Comparison of ENCODE assay signal across 12 mouse cellular contexts in genomic region chr4:53628924-53629323, GRCm38 (mm10). TPM values are rescaled to one million over a fixed set of nuclear protein-coding genes. Genes with fewer than 3 reads are reported as not detected.
DNase-seq lines count a peak whose midpoint lies in the region; ATAC-seq and TF ChIP-seq lines count a peak whose summit lies in the region.
"Had no signal": no experiment of that assay in that cellular context is flagged by ENCODE, and none has a peak within 500 bp of the region (broad histone marks: within the 10 kb centered on the region; RNA-seq: fewer than 3 reads in every experiment).

No protein-coding gene starts in this region.

- no peak for TF ChIP-seq CTCF in gastrocnemius, adult 2 months (IDR thresholded peaks at IDR 0.05)
- no peak for TF ChIP-seq CTCF in lung, postnatal 0 days (IDR thresholded peaks at IDR 0.05)
- no peak for TF ChIP-seq CTCF in midbrain, postnatal 0 days (IDR thresholded peaks at IDR 0.05)

- TF ChIP-seq EP300 in lung, postnatal 0 days (IDR thresholded peaks at IDR 0.05), result no peak

- no peak for ATAC-seq in embryonic facial prominence, embryonic 14.5 days (ENCODE audit: low read depth)
- ATAC-seq in lung, postnatal 0 days, result no peak
- no peak for ATAC-seq in CD4-positive, CD25-positive, alpha-beta regulatory T cell, adult 4 months
- no peak for ATAC-seq in midbrain, postnatal 0 days (ENCODE audit: low FRiP score)
- ATAC-seq: forebrain, embryonic 15.5 days had no signal

- peak; percentile 53 for DNase-seq in embryonic facial prominence, embryonic 14.5 days (ENCODE audit: low spot score)
- DNase-seq in embryonic facial prominence, embryonic 10.5 days (ENCODE audit: low spot score), result no peak
- DNase-seq in gastrocnemius, adult 2 months, result peak; percentile 86
- peak; percentile 76 for DNase-seq in heart, postnatal 4 days
- DNase-seq in lung, postnatal 0 days (ENCODE audit: low spot score), result peak; percentile 62
- DNase-seq in layer of hippocampus, adult 9-11 months, result no peak
- DNase-seq in midbrain, postnatal 0 days (ENCODE audit: low spot score), result no peak
- DNase-seq: thymus, postnatal 36 days had no signal

- H3K4me3 ChIP-seq in embryonic facial prominence, embryonic 14.5 days (ENCODE audit: low read depth, low read length), result no peak overlapping the region
- H3K4me3 ChIP-seq in embryonic facial prominence, embryonic 10.5 days, result no peak overlapping the region
- H3K4me3 ChIP-seq in gastrocnemius, adult 2 months, result no peak overlapping the region; the same call in 1 of the 2 replicates
- no peak overlapping the region for H3K4me3 ChIP-seq in lung, postnatal 0 days (ENCODE audit: low read depth, low read length)
- H3K4me3 ChIP-seq in midbrain, postnatal 0 days (ENCODE audit: low read depth, low read length), result no peak overlapping the region
- H3K4me3 ChIP-seq: forebrain, embryonic 15.5 days; hindbrain, embryonic 12.5 days had no signal

- no peak overlapping the region for H3K9ac ChIP-seq in embryonic facial prominence, embryonic 14.5 days (ENCODE audit: low read depth, low read length)
- no peak overlapping the region for H3K9ac ChIP-seq in lung, postnatal 0 days (replicated peaks; ENCODE audit: low read depth)
- H3K9ac ChIP-seq in midbrain, postnatal 0 days (replicated peaks; ENCODE audit: low read length, poor library complexity, severe bottlenecking), result no peak overlapping the region
- H3K9ac ChIP-seq: forebrain, embryonic 15.5 days; hindbrain, embryonic 12.5 days had no signal

- H3K27ac ChIP-seq in embryonic facial prominence, embryonic 14.5 days (replicated peaks; ENCODE audit: low read depth, low read length), result no peak overlapping the region
- H3K27ac ChIP-seq in embryonic facial prominence, embryonic 10.5 days (replicated peaks), result no peak overlapping the region
- H3K27ac ChIP-seq in gastrocnemius, adult 2 months, result peak overlapping the region; percentile 88
- H3K27ac ChIP-seq in lung, postnatal 0 days (ENCODE audit: low read length), result no peak overlapping the region
- no peak overlapping the region for H3K27ac ChIP-seq in midbrain, postnatal 0 days (ENCODE audit: low read depth, low read length)
- H3K27ac ChIP-seq: forebrain, embryonic 15.5 days; hindbrain, embryonic 12.5 days; macrophage had no signal

- H3K4me1 ChIP-seq in embryonic facial prominence, embryonic 14.5 days (ENCODE audit: control insufficient read depth, insufficient read depth, low read length), result peaks cover 8% of the 10 kb centered on the region
- peaks cover 20% of the 10 kb centered on the region for H3K4me1 ChIP-seq in embryonic facial prominence, embryonic 10.5 days
- H3K4me1 ChIP-seq in lung, postnatal 0 days (ENCODE audit: insufficient read depth, low read depth, low read length), result peaks cover under 1% of the 10 kb centered on the region; the same call in 1 of the 2 replicates
- peaks cover 14% of the 10 kb centered on the region; the same call in 1 of the 2 replicates for H3K4me1 ChIP-seq in midbrain, postnatal 0 days (ENCODE audit: insufficient read depth, low read length)

- intact Hi-C loops in gastrocnemius, adult 2 months (cut with DNase I), result no loop called here

- H3K36me3 ChIP-seq in embryonic facial prominence, embryonic 14.5 days (ENCODE audit: control insufficient read depth, insufficient read depth, low read length), result no peaks in the 10 kb centered on the region
- H3K36me3 ChIP-seq in embryonic facial prominence, embryonic 10.5 days (replicated peaks), result no peaks in the 10 kb centered on the region
- H3K36me3 ChIP-seq in lung, postnatal 0 days (ENCODE audit: insufficient read depth, low read length), result no peaks in the 10 kb centered on the region
- H3K36me3 ChIP-seq in midbrain, postnatal 0 days (ENCODE audit: insufficient read depth, low read length), result no peaks in the 10 kb centered on the region
- H3K36me3 ChIP-seq: forebrain, embryonic 15.5 days; hindbrain, embryonic 12.5 days had no signal

- no peaks in the 10 kb centered on the region for H3K9me3 ChIP-seq in embryonic facial prominence, embryonic 14.5 days (ENCODE audit: control insufficient read depth, low read length)
- H3K9me3 ChIP-seq in embryonic facial prominence, embryonic 10.5 days, result no peaks in the 10 kb centered on the region
- no peaks in the 10 kb centered on the region for H3K9me3 ChIP-seq in lung, postnatal 0 days (ENCODE audit: low read length)
- no peaks in the 10 kb centered on the region for H3K9me3 ChIP-seq in midbrain, postnatal 0 days (ENCODE audit: low read length)
- H3K9me3 ChIP-seq: forebrain, embryonic 15.5 days; hindbrain, embryonic 12.5 days had no signal

- H3K27me3 ChIP-seq in embryonic facial prominence, embryonic 14.5 days (replicated peaks; ENCODE audit: control insufficient read depth, insufficient read depth, low read length), result no peaks in the 10 kb centered on the region
- H3K27me3 ChIP-seq in embryonic facial prominence, embryonic 10.5 days (replicated peaks; ENCODE audit: low read depth, poor library complexity, severe bottlenecking), result peaks cover 13% of the 10 kb centered on the region; the same call in 1 of the 2 replicates
- no peaks in the 10 kb centered on the region for H3K27me3 ChIP-seq in lung, postnatal 0 days (replicated peaks; ENCODE audit: insufficient read depth, low read length)
- no peaks in the 10 kb centered on the region for H3K27me3 ChIP-seq in midbrain, postnatal 0 days (ENCODE audit: insufficient read depth, low read length)
- H3K27me3 ChIP-seq: forebrain, embryonic 15.5 days; hindbrain, embryonic 12.5 days had no signal

- no peak overlapping the region for H3K4me2 ChIP-seq in embryonic facial prominence, embryonic 14.5 days (ENCODE audit: low read depth, low read length)
- H3K4me2 ChIP-seq in lung, postnatal 0 days (replicated peaks; ENCODE audit: low read depth, low read length), result no peak overlapping the region
- H3K4me2 ChIP-seq in midbrain, postnatal 0 days (ENCODE audit: low read depth, low read length, poor library complexity, severe bottlenecking), result no peak overlapping the region
- H3K4me2 ChIP-seq: forebrain, embryonic 15.5 days; hindbrain, embryonic 12.5 days had no signal

- WGBS in embryonic facial prominence, embryonic 14.5 days, result 46% methylated on average over 3 of the region's 4 CpGs
- 59% methylated on average over 4 of the region's 4 CpGs for WGBS in embryonic facial prominence, embryonic 10.5 days
- WGBS in lung, postnatal 0 days, result 49% methylated on average over 4 of the region's 4 CpGs
- 63% methylated on average over 4 of the region's 4 CpGs for WGBS in midbrain, postnatal 0 days

RNA-seq across cellular contexts. Expression of gene Fsd1l, which starts 2.3 kb away (rescaled TPM):
- polyA plus RNA-seq in embryonic facial prominence, embryonic 14.5 days (2014; fragmentation: Nextera tagmentation; extraction: Ambion mirVana), result 9.6 and 11.0 TPM in 2 replicates
- 19.2 and 21.3 TPM in 2 replicates for polyA plus RNA-seq in embryonic facial prominence, embryonic 10.5 days (2016; fragmentation: Nextera tagmentation; extraction: Ambion mirVana)
- total RNA-seq in gastrocnemius, adult 2 months (2021), result 10 to 100 TPM; 10.7 to 12.8 TPM
- 10 to 100 TPM; 34.4 to 40.0 TPM for total RNA-seq in heart, postnatal 4 days (2021)
- polyA plus RNA-seq in lung, postnatal 0 days (2015; fragmentation: Nextera tagmentation; extraction: Ambion mirVana), result 7.9 and 9.4 TPM in 2 replicates
- 1 to 10 TPM; 2.8 to 5.0 TPM for polyA plus RNA-seq in CD4-positive, CD25-positive, alpha-beta regulatory T cell, adult 4 months (2017; shearing (Covaris generic))
- total RNA-seq in midbrain, postnatal 0 days (2014; rRNA removed), result 25.3 and 38.6 TPM in 2 replicates
- 16.8 and 23.8 TPM in 2 replicates for polyA plus RNA-seq in midbrain, postnatal 0 days (2015; fragmentation: Nextera tagmentation; extraction: Ambion mirVana)

Comparison
In these comparisons a context has a peak if more than half of its experiments do, and no peak if none do; other contexts are left out.
1. DNase-seq: peak in embryonic facial prominence, embryonic 14.5 days (single experiment), gastrocnemius, adult 2 months (single experiment), heart, postnatal 4 days (single experiment) and lung, postnatal 0 days (single experiment); none in embryonic facial prominence, embryonic 10.5 days (single experiment), layer of hippocampus, adult 9-11 months (single experiment) and midbrain, postnatal 0 days (single experiment).